Mouse (Mus musculus) megakaryocyte progenitor cell, adult 5-6 weeks (primary cell): ENCODE data around the gene Kcnd2. TPM values are rescaled to one million over a fixed set of nuclear protein-coding genes. Genes with fewer than 3 reads are reported as not detected.
"Not testable (repeated sequence)": the region's sequence is repeated elsewhere in the genome, so short reads cannot be mapped to it uniquely, and the experiment has no call there.

ENCODE experiments used
- ATAC-seq: replicated peaks from 2 replicates; pipeline ENCODE4 v1.8.0; 2016; ENCODE audit warnings: mild to moderate bottlenecking, moderate TSS enrichment, inconsistent platforms; ENCODE audit not compliant: poor library complexity
- total RNA-seq, 2 experiments: library from RNA; stranded (forward) in 1 of 2; stranded (reverse) in 1 of 2; fragments of 157-497, 149-512 nt in 1 of 2; fragments of 200-1000 nt in 1 of 2; gene quantifications; 2 replicates each; pipeline versions ENCODE4 v1.2.3 to v1.2.4; 2015 to 2017

Gene Kcnd2
- total RNA-seq (2015) (not detected in 2 replicates), total RNA-seq (2017) (not detected in 2 replicates)

- ATAC-seq, result 0 out of 2 replicates have a peak, but pooled peaks have one; percentile 13
Measured at GRCm38 (mm10) chr6:21215491-21216191, at the start of gene Kcnd2. Kcnd2 (plus strand) TSS chr6:21215503.

GRCm38 (mm10) chr6:21166611-21167010 lies 48.7 kb upstream of the Kcnd2 start:
- no peak for ATAC-seq

- ATAC-seq, result no peak
Measured at GRCm38 (mm10) chr6:21195341-21195740, 20.0 kb upstream of the Kcnd2 start.

- ATAC-seq, result peak; percentile 88
Measured at GRCm38 (mm10) chr6:21213865-21214672, 1.2 kb upstream of the Kcnd2 start.

- ATAC-seq, result peak; percentile 24
Measured at GRCm38 (mm10) chr6:21214673-21215490, 421 bp upstream of the Kcnd2 start.

- ATAC-seq, result no peak
Measured at GRCm38 (mm10) chr6:21216206-21217020, 1.1 kb downstream of the Kcnd2 start.

- ATAC-seq, result no peak
Measured at GRCm38 (mm10) chr6:21217156-21217555, 1.9 kb downstream of the Kcnd2 start.

- no peak for ATAC-seq
Measured at GRCm38 (mm10) chr6:21226124-21226523, 10.8 kb downstream of the Kcnd2 start.

- ATAC-seq, result no peak
Measured at GRCm38 (mm10) chr6:21259031-21259430, 43.7 kb downstream of the Kcnd2 start.

GRCm38 (mm10) chr6:21267897-21268296 lies 52.6 kb downstream of the Kcnd2 start:
- ATAC-seq, result no peak

GRCm38 (mm10) chr6:21277343-21277933 lies 62.1 kb downstream of the Kcnd2 start:
- ATAC-seq, result no peak

- ATAC-seq, result no peak
Measured at GRCm38 (mm10) chr6:21304943-21305342, 89.6 kb downstream of the Kcnd2 start.

- ATAC-seq, result no peak
Measured at GRCm38 (mm10) chr6:21310159-21310558, 94.9 kb downstream of the Kcnd2 start.

GRCm38 (mm10) chr6:21321407-21321806 lies 106.1 kb downstream of the Kcnd2 start:
- ATAC-seq, result no peak

GRCm38 (mm10) chr6:21322211-21322610 lies 106.9 kb downstream of the Kcnd2 start:
- no peak for ATAC-seq

GRCm38 (mm10) chr6:21325251-21325650 lies 109.9 kb downstream of the Kcnd2 start:
- ATAC-seq, result no peak

GRCm38 (mm10) chr6:21327081-21327737 lies 111.9 kb downstream of the Kcnd2 start:
- ATAC-seq, result 0 out of 2 replicates have a peak, but pooled peaks have one; percentile 44

GRCm38 (mm10) chr6:21385298-21385697 lies 170.0 kb downstream of the Kcnd2 start:
- not testable (repeated sequence) for ATAC-seq

- no peak for ATAC-seq
Measured at GRCm38 (mm10) chr6:21391776-21392175, 176.5 kb downstream of the Kcnd2 start.
